Mouse (Mus musculus) stomach, postnatal 0 days (tissue): Measurements from ENCODE around the gene Nme1. TPM values are rescaled to one million over a fixed set of nuclear protein-coding genes. Genes with fewer than 3 reads are reported as not detected.
"Not testable (repeated sequence)": the region's sequence is repeated elsewhere in the genome, so short reads cannot be mapped to it uniquely, and the experiment has no call there.

Experiments used
- ATAC-seq: fragments of 200-750 bp; cut with Nextera tagmentation; 2 replicates; pipeline ENCODE4 v1.8.0; 2017; ENCODE audit not compliant: low FRiP score, low TSS enrichment
- DNase-seq: peaks from one replicate; pipeline ENCODE4 v3.0.0-alpha.2; 2016; ENCODE audit warnings: low spot score
- H3K27ac ChIP-seq: fragments of 300-500 bp; sonication (generic); replicated peaks from 2 replicates; pipeline ENCODE4 v1.5.1; 2014; ENCODE audit warnings: mild to moderate bottlenecking, control low read depth
- H3K27me3 ChIP-seq: fragments of 300-500 bp; sonication (generic); 2 replicates; pipeline ENCODE4 v1.6.1; 2014; ENCODE audit warnings: low read length; ENCODE audit not compliant: control insufficient read depth, insufficient read depth
- H3K36me3 ChIP-seq: fragments of 300-500 bp; sonication (generic); 2 replicates; pipeline ENCODE4 v1.6.1; 2014; ENCODE audit warnings: low read length, mixed read lengths; ENCODE audit not compliant: control insufficient read depth, insufficient read depth
- H3K4me1 ChIP-seq: fragments of 300-500 bp; sonication (generic); replicated peaks from 2 replicates; pipeline ENCODE4 v1.6.1; 2014; ENCODE audit warnings: antibody characterized with exemption; ENCODE audit not compliant: control insufficient read depth, insufficient read depth
- H3K4me2 ChIP-seq: fragments of 300-500 bp; sonication (generic); replicated peaks from 2 replicates; pipeline ENCODE4 v1.6.1; 2014; ENCODE audit warnings: low read depth, mild to moderate bottlenecking, control low read depth, moderate library complexity
- H3K4me3 ChIP-seq: fragments of 300-500 bp; sonication (generic); 2 replicates; pipeline ENCODE4 v1.5.1; 2014; ENCODE audit warnings: low read depth, low read length, control low read depth
- H3K9ac ChIP-seq: fragments of 300-500 bp; sonication (generic); 2 replicates; pipeline ENCODE4 v1.6.1; 2014; ENCODE audit warnings: mild to moderate bottlenecking, low read length, control low read depth, mixed read lengths
- H3K9me3 ChIP-seq: fragments of 300-500 bp; sonication (generic); 2 replicates; pipeline ENCODE4 v1.6.1; 2016; ENCODE audit warnings: low read length; ENCODE audit not compliant: control insufficient read depth
- CTCF ChIP-seq: IDR thresholded peaks from 2 replicates; pipeline ENCODE4 v1.5.1; 2016; ENCODE audit warnings: antibody characterized with exemption, low read depth, mild to moderate bottlenecking, moderate library complexity
- EP300 ChIP-seq: optimal IDR thresholded peaks from 2 replicates; pipeline ENCODE3; 2016; ENCODE audit warnings: antibody characterized with exemption
- WGBS: fragments of 180-500 bp; shearing (Covaris S2); extraction: QIAGEN DNeasy Blood & Tissue Kit; methylation state at CpG from one replicate; pipeline ENCODE4 v1.1.7; 2014; 5-methylcytosine and 5-hydroxymethylcytosine counted together
- polyA plus RNA-seq: library from polyadenylated mRNA; unstranded; fragments of >200 nt; fragmentation: Nextera tagmentation; extraction: Ambion mirVana; gene quantifications from 2 replicates; pipeline ENCODE4 v1.2.1, GENCODE M21; 2015

Nme1 gene
- polyA plus RNA-seq, 1 experiment from 2014 or later = 106 TPM

DNA sequence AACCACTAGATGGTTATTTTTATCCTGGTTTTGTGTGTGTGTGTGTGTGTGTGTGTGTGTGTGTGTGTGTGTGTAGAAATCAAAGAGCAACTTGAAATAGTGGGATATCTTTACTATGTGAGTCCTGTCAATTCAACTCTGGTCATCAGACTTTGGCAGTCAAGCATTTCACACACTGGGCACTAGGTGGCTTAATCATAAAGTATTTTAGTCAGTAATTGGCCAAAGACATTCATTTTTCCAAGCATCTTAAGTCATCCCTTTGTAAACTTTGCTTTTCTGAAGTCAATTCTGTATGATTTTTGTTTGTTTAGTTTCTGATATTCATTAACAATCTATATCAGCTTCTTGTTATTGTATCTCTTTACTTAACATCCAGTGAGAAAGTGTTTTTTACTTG, 39.2 kb downstream of the Nme1 start:
- Histone ChIP-seq H3K36me3 (peaks cover 20% of the 10 kb centered on the region), H3K9ac (no peak overlapping the region), H3K4me1 (no peaks in the 10 kb centered on the region), H3K9me3 (no peaks in the 10 kb centered on the region), H3K4me2 (no peak overlapping the region), H3K27me3 (no peaks in the 10 kb centered on the region), H3K27ac (no peak overlapping the region), H3K4me3 (no peak overlapping the region)
- no peak for DNase-seq
- no peak for ATAC-seq
- TF ChIP-seq CTCF (0 out of 2 replicates have a peak, but pooled peaks have one; percentile 20), EP300 (no peak)

DNA sequence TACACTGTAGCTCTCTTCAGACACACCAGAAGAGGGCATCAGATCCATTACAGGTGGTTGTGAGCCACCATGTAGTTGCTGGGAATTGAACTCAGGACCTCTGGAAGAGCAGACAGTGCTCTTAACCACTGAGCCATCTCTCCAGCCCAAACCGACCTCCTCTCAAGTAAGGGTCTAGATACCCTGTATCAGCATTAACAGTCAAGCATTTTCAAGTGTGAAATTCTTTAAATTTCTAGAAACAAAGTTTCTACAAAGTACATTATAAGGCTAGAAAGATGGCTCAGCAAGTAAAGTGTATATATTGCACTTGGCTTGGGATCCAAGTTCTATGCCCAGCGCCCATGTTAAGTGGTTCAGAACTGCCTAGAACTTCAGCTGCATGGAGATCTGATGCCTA, 53.3 kb downstream of the Nme1 start:
- H3K27me3 ChIP-seq, H3K4me1 ChIP-seq, H3K9ac ChIP-seq, H3K27ac ChIP-seq, ATAC-seq, DNase-seq, H3K9me3 ChIP-seq, H3K4me3 ChIP-seq, H3K4me2 ChIP-seq: not testable (repeated sequence)
- peaks cover 13% of the 10 kb centered on the region; the same call in 1 of the 2 replicates for H3K36me3 ChIP-seq
- 95% methylated on average over 2 of the region's 2 CpGs for WGBS

DNA sequence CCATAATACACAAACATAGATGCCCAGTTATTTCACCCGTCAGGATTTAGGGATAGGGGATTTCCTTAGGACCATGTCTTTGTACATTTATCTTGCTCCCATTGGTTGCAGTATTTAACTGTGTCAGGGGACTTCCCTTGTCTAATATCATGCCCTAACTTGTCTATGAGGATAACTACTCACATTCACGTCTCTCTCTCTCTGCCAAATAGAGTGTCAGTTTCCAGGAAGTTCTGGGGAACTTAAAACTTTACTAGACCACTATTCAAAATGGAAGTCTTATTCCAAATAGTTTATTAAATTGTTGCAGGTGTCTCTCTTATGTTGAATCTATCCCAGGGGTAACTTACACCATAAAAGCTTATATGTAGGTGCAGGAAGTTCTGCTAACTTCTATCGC, 56.7 kb downstream of the Nme1 start:
- no peaks in the 10 kb centered on the region for H3K27me3 ChIP-seq
- 71% methylated on average over 3 of the region's 3 CpGs for WGBS
- H3K9ac ChIP-seq = no peak overlapping the region
- ATAC-seq (no peak), DNase-seq (no peak)
- H3K4me1 ChIP-seq = no peaks in the 10 kb centered on the region
- H3K36me3 ChIP-seq = peaks cover 12% of the 10 kb centered on the region; the same call in 1 of the 2 replicates
- H3K4me2 ChIP-seq = no peak overlapping the region
- no peak for TF ChIP-seq CTCF
- no peak for TF ChIP-seq EP300
- no peaks in the 10 kb centered on the region for H3K9me3 ChIP-seq
- no peak overlapping the region for H3K27ac ChIP-seq
- no peak overlapping the region for H3K4me3 ChIP-seq

DNA sequence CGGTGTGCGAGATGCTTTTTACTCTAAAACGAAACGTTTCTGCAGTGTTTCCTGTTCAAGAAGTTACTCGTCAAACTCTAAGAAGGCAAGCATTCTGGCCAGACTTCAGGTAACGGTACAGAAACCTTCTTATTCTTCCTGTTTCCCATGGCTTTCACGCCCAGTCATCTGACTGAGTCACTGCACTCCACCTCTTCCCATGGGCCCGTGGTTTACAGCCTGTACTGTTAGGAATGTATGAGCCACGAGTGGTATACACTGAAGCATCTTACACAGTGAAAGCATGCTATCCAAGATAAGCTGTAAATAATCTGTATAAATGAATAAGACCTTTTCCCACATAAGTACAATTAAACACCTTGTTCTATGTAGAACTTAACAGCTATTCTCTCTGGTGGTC, 59.5 kb downstream of the Nme1 start:
- no peak for ATAC-seq
- H3K4me2 ChIP-seq = no peak overlapping the region
- no peak overlapping the region for H3K27ac ChIP-seq
- no peaks in the 10 kb centered on the region for H3K27me3 ChIP-seq
- no peak for TF ChIP-seq CTCF
- no peak for DNase-seq
- H3K4me1 ChIP-seq = no peaks in the 10 kb centered on the region
- H3K36me3 ChIP-seq = peaks cover 15% of the 10 kb centered on the region
- H3K9me3 ChIP-seq = no peaks in the 10 kb centered on the region
- H3K9ac ChIP-seq = no peak overlapping the region
- WGBS = 80% methylated on average over 9 of the region's 9 CpGs
- H3K4me3 ChIP-seq = no peak overlapping the region

DNA sequence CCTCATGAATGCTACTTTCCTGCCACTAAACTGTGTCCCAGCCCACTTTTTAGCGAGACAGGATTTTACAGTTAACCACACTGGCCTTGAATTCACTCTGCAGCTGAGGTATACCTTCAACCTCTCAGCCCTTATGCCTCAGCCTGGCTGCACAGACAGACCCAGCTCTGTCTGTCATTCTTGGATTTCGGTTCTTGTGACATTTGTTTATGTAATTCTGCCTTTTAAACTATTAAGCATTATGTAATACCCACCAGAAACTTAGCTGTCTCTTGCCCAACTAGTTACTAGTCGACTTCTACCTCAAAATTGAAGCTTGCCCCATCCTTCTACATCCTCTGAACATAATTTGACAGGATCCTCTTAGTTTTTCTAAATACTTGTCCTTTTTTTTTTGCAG, 60.5 kb downstream of the Nme1 start:
- ATAC-seq = no peak
- H3K4me1 ChIP-seq = no peaks in the 10 kb centered on the region
- H3K9ac ChIP-seq = no peak overlapping the region
- H3K36me3 ChIP-seq = peaks cover 12% of the 10 kb centered on the region
- TF ChIP-seq EP300 (no peak), CTCF (no peak)
- DNase-seq = no peak
- 64% methylated on average over 3 of the region's 3 CpGs for WGBS
- no peak overlapping the region for H3K4me3 ChIP-seq
- H3K27me3 ChIP-seq = no peaks in the 10 kb centered on the region
- no peak overlapping the region for H3K27ac ChIP-seq
- no peaks in the 10 kb centered on the region for H3K9me3 ChIP-seq
- no peak overlapping the region for H3K4me2 ChIP-seq

Other genes with a start within 250 kb of the Nme1 start
- 16.4 and 17.5 TPM in 2 replicates for gene Utp18, start 82.8 kb downstream of the Nme1 start, polyA plus RNA-seq
- 8.9 and 9.0 TPM in 2 replicates for gene Mbtd1, start 82.7 kb downstream of the Nme1 start, polyA plus RNA-seq
- 376 and 433 TPM in 2 replicates for gene Nme2, start 12.3 kb downstream of the Nme1 start, polyA plus RNA-seq
- 239 and 273 TPM in 2 replicates for gene Gm20390, start 228 bp downstream of the Nme1 start, polyA plus RNA-seq
- 30.2 and 32.5 TPM in 2 replicates for gene Spag9, start 27.6 kb upstream of the Nme1 start, polyA plus RNA-seq
- gene Tob1, start 242.9 kb upstream of the Nme1 start, polyA plus RNA-seq = 71.1 and 74.1 TPM in 2 replicates